In genomic region chr13:98354871-98355558, GRCm38 (mm10) we compare ENCODE assay signal across 8 mouse cellular contexts. TPM values are rescaled to one million over a fixed set of nuclear protein-coding genes. Genes with fewer than 3 reads are reported as not detected.
DNase-seq lines count a peak whose midpoint lies in the region; ATAC-seq and TF ChIP-seq lines count a peak whose summit lies in the region.

No protein-coding gene starts in this region.

- TF ChIP-seq POLR2A in lung, adult 2 months (IDR thresholded peaks at IDR 0.05; ENCODE audit: borderline replicate concordance, extremely low read depth, low read depth, low read length) = no peak

- peak overlapping the region; percentile 49 for H3K4me2 ChIP-seq in forebrain, embryonic 15.5 days (replicated peaks)
- H3K4me2 ChIP-seq in kidney, embryonic 14.5 days (replicated peaks; ENCODE audit: low read depth, low read length) = peak overlapping the region; percentile 57

- under 1% methylated on average over 87 of the region's 102 CpGs for WGBS in lung, adult 2 months
- WGBS in forebrain, embryonic 15.5 days = under 1% methylated on average over 93 of the region's 102 CpGs
- under 1% methylated on average over 79 of the region's 102 CpGs for WGBS in kidney, embryonic 14.5 days

- H3K36me3 ChIP-seq in forebrain, embryonic 15.5 days = no peaks in the 10 kb centered on the region
- H3K36me3 ChIP-seq in kidney, embryonic 14.5 days (ENCODE audit: control insufficient read depth, insufficient read depth, low read length) = no peaks in the 10 kb centered on the region

- H3K4me3 ChIP-seq in lung, adult 2 months (replicated peaks; ENCODE audit: extremely low read depth, low read depth, low read length) = no peak overlapping the region
- peak overlapping the region; percentile 39 for H3K4me3 ChIP-seq in forebrain, embryonic 15.5 days
- H3K4me3 ChIP-seq in kidney, embryonic 14.5 days (ENCODE audit: low read length) = peak overlapping the region; percentile 49

- no peak for TF ChIP-seq CTCF in lung, adult 2 months (IDR thresholded peaks at IDR 0.05; ENCODE audit: insufficient read depth, low read length)

- DNase-seq in lung, adult 2 months = peak; percentile 35
- DNase-seq in lung, postnatal 25 days (ENCODE audit: low spot score) = no peak
- DNase-seq in adipocyte (ENCODE audit: low spot score) = peak; percentile 40
- DNase-seq in lung, postnatal 4 days = peak; percentile 19 to 34
- DNase-seq in testis, postnatal 14 days (ENCODE audit: low spot score) = peak; percentile 32

- no peaks in the 10 kb centered on the region for H3K9me3 ChIP-seq in forebrain, embryonic 15.5 days
- H3K9me3 ChIP-seq in kidney, embryonic 14.5 days (ENCODE audit: control insufficient read depth, low read length) = no peaks in the 10 kb centered on the region

- H3K27me3 ChIP-seq in forebrain, embryonic 15.5 days = peaks cover 74% of the 10 kb centered on the region
- peaks cover 58% of the 10 kb centered on the region for H3K27me3 ChIP-seq in kidney, embryonic 14.5 days (ENCODE audit: control insufficient read depth, insufficient read depth, low read length)

- peaks cover 10% of the 10 kb centered on the region; the same call in 1 of the 2 replicates for H3K4me1 ChIP-seq in lung, adult 2 months (ENCODE audit: control insufficient read depth, insufficient read depth, low read length)
- H3K4me1 ChIP-seq in forebrain, embryonic 15.5 days = peaks cover 24% of the 10 kb centered on the region
- H3K4me1 ChIP-seq in kidney, embryonic 14.5 days (ENCODE audit: control insufficient read depth, insufficient read depth, low read length) = 0 out of 2 replicates have a peak, but pooled peaks cover 4% of the 10 kb centered on the region

- H3K9ac ChIP-seq in forebrain, embryonic 15.5 days (replicated peaks) = peak overlapping the region; percentile 26
- H3K9ac ChIP-seq in kidney, embryonic 14.5 days (ENCODE audit: low read depth, low read length) = peak overlapping the region; percentile 72

- H3K27ac ChIP-seq in forebrain, embryonic 15.5 days (replicated peaks) = no peak overlapping the region
- peak overlapping the region; percentile 82 for H3K27ac ChIP-seq in kidney, embryonic 14.5 days (ENCODE audit: low read depth, low read length)

- ATAC-seq in forebrain, embryonic 15.5 days (replicated peaks) = peak; percentile 59
- ATAC-seq in kidney, embryonic 14.5 days (ENCODE audit: low FRiP score, low TSS enrichment) = peak; percentile 36
- no peak; the same call in 1 of the 2 replicates for ATAC-seq in cerebellum, adult (ENCODE audit: insufficient number of reproducible peaks, low FRiP score, low TSS enrichment)

RNA-seq across cellular contexts. Expression of gene Foxd1, which starts 1.0 kb away (rescaled TPM):
- polyA plus RNA-seq in lung, adult 2 months (2012; rRNA removed) = 0.12 and 0.18 TPM in 2 replicates
- polyA plus RNA-seq in forebrain, embryonic 15.5 days (2015; fragmentation: Nextera tagmentation; extraction: Ambion mirVana) = 0.55 and 0.56 TPM in 2 replicates
- 8.5 and 12.8 TPM in 2 replicates for polyA plus RNA-seq in kidney, embryonic 14.5 days (2014; fragmentation: Nextera tagmentation; extraction: Ambion mirVana)

RNA-seq across cellular contexts. Expression of gene Btf3, which starts 38.2 kb away (rescaled TPM):
- polyA plus RNA-seq in lung, adult 2 months (2012; rRNA removed) = 119 and 162 TPM in 2 replicates
- polyA plus RNA-seq in forebrain, embryonic 15.5 days (2015; fragmentation: Nextera tagmentation; extraction: Ambion mirVana) = 585 and 597 TPM in 2 replicates
- 811 and 923 TPM in 2 replicates for polyA plus RNA-seq in kidney, embryonic 14.5 days (2014; fragmentation: Nextera tagmentation; extraction: Ambion mirVana)
